Comparison of ENCODE assay signal across 8 mouse cellular contexts in the genomic region with DNA sequence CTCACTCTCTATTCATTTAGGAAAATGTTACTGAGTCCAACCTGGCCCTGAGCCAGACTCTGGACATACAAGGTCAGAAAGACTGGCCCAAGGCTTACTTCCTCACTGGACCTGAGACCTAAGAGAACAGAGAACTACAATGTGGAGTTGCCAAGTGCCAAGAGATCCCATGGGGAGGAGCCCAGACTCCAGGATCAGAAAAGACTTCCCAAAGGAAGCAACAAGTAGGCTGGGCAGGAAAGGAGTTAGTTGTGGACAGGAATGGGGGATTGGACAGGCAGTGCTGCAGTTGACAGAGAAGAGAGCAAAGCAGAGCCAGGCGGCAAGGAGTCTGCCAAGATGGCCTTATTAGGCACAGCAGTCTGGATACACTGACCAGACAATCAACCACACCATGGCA. TPM values are rescaled to one million over a fixed set of nuclear protein-coding genes. Genes with fewer than 3 reads are reported as not detected.
A peak's percentile ranks its signal among the peaks of the same experiment; 100 is the strongest.
DNase-seq lines count a peak whose midpoint lies in the region; ATAC-seq and TF ChIP-seq lines count a peak whose summit lies in the region.

No protein-coding gene starts in this region.

- no peak overlapping the region for H3K9ac ChIP-seq in neural tube, embryonic 15.5 days (replicated peaks)
- H3K9ac ChIP-seq in kidney, postnatal 0 days (ENCODE audit: low read depth, low read length) = no peak overlapping the region

- H3K4me2 ChIP-seq in neural tube, embryonic 15.5 days = no peak overlapping the region
- no peak overlapping the region for H3K4me2 ChIP-seq in kidney, postnatal 0 days (ENCODE audit: low read length)

- no peaks in the 10 kb centered on the region for H3K27me3 ChIP-seq in neural tube, embryonic 15.5 days (replicated peaks)
- no peaks in the 10 kb centered on the region for H3K27me3 ChIP-seq in kidney, postnatal 0 days (ENCODE audit: insufficient read depth, low read length)

- peak overlapping the region; percentile 43; the same call in 1 of the 2 replicates for H3K27ac ChIP-seq in neural tube, embryonic 15.5 days (replicated peaks)
- H3K27ac ChIP-seq in kidney, postnatal 0 days = 0 out of 2 replicates have a peak overlapping the region, but pooled peaks have one; percentile 19

- WGBS in neural tube, embryonic 15.5 days = 73% methylated on average over 1 of the region's 1 CpGs
- WGBS in kidney, postnatal 0 days = 39% methylated on average over 1 of the region's 1 CpGs

- intact Hi-C loops in gastrocnemius, postnatal 36 days (cut with DNase I) = no loop called here

- DNase-seq in neural tube, embryonic 10.5 days (ENCODE audit: extremely low spot score, low spot score) = no peak
- peak; percentile 34 to 37 for DNase-seq in gastrocnemius, postnatal 36 days
- DNase-seq in kidney, postnatal 0 days (ENCODE audit: low spot score) = peak; percentile 74
- peak; percentile 84 for DNase-seq in testis, postnatal 10 days (ENCODE audit: low spot score)
- no peak for DNase-seq in embryo, embryonic 9.5 days (ENCODE audit: extremely low spot score)
- no peak for DNase-seq in layer of hippocampus, adult 11-12 months (ENCODE audit: low spot score)

- no peaks in the 10 kb centered on the region for H3K9me3 ChIP-seq in neural tube, embryonic 15.5 days (replicated peaks)
- H3K9me3 ChIP-seq in kidney, postnatal 0 days (replicated peaks; ENCODE audit: low read length) = no peaks in the 10 kb centered on the region

- no peak overlapping the region for H3K4me3 ChIP-seq in neural tube, embryonic 15.5 days (replicated peaks)
- no peak overlapping the region for H3K4me3 ChIP-seq in kidney, postnatal 0 days (replicated peaks; ENCODE audit: low read depth, low read length)

- TF ChIP-seq CTCF in kidney, postnatal 0 days (IDR thresholded peaks at IDR 0.05; ENCODE audit: low read depth) = no peak

- no peaks in the 10 kb centered on the region for H3K36me3 ChIP-seq in neural tube, embryonic 15.5 days
- H3K36me3 ChIP-seq in kidney, postnatal 0 days (ENCODE audit: insufficient read depth, low read length) = no peaks in the 10 kb centered on the region

- peaks cover 17% of the 10 kb centered on the region for H3K4me1 ChIP-seq in neural tube, embryonic 15.5 days
- peaks cover 13% of the 10 kb centered on the region; the same call in 1 of the 2 replicates for H3K4me1 ChIP-seq in kidney, postnatal 0 days (replicated peaks; ENCODE audit: insufficient read depth, low read length)

- no peak for ATAC-seq in neural tube, embryonic 15.5 days (ENCODE audit: low FRiP score)
- no peak for ATAC-seq in kidney, postnatal 0 days (replicated peaks; ENCODE audit: low FRiP score, low read depth)
- ATAC-seq in frontal cortex, adult (ENCODE audit: low TSS enrichment) = no peak

RNA-seq across cellular contexts. Expression of a gene that starts 13.8 kb away (rescaled TPM):
- 32.1 and 33.5 TPM in 2 replicates for polyA plus RNA-seq in neural tube, embryonic 15.5 days (2015; fragmentation: Nextera tagmentation; extraction: Ambion mirVana)
- total RNA-seq in gastrocnemius, postnatal 36 days (2021) = 1 to 10 TPM; 7.2 to 7.5 TPM
- 14.6 and 16.7 TPM in 2 replicates for polyA plus RNA-seq in kidney, postnatal 0 days (2015; fragmentation: Nextera tagmentation; extraction: Ambion mirVana)

Comparison
In these comparisons a context has a peak if more than half of its experiments do, and no peak if none do; other contexts are left out.
1. DNase-seq: peak in gastrocnemius, postnatal 36 days (2 of 2), kidney, postnatal 0 days (single experiment) and testis, postnatal 10 days (single experiment); none in neural tube, embryonic 10.5 days (single experiment), embryo, embryonic 9.5 days (single experiment) and layer of hippocampus, adult 11-12 months (single experiment).